Mouse (Mus musculus) liver, embryonic 15.5 days (tissue): ENCODE data around the gene Clec4g. TPM values are rescaled to one million over a fixed set of nuclear protein-coding genes. Genes with fewer than 3 reads are reported as not detected.
A peak's percentile ranks its signal among the peaks of the same experiment; 100 is the strongest.
"Not testable (repeated sequence)": the region's sequence is repeated elsewhere in the genome, so short reads cannot be mapped to it uniquely, and the experiment has no call there.

Experiments
- ATAC-seq: fragments of 200-750 bp; cut with Nextera tagmentation; 2 replicates; pipeline ENCODE4 v1.8.0; 2017; ENCODE audit warnings: moderate number of reproducible peaks, mild to moderate bottlenecking, moderate library complexity; ENCODE audit not compliant: insufficient read depth
- H3K27ac ChIP-seq: fragments of 300-500 bp; sonication (generic); replicated peaks from 2 replicates; pipeline ENCODE4 v1.5.1; 2015; ENCODE audit warnings: mild to moderate bottlenecking, inconsistent platforms
- H3K27me3 ChIP-seq: fragments of 300-500 bp; sonication (generic); 2 replicates; pipeline ENCODE4 v1.6.1; 2015; ENCODE audit warnings: mild to moderate bottlenecking, inconsistent platforms
- H3K36me3 ChIP-seq: fragments of 300-500 bp; sonication (generic); replicated peaks from 2 replicates; pipeline ENCODE4 v1.6.1; 2015; ENCODE audit warnings: moderate library complexity, mild to moderate bottlenecking, inconsistent platforms
- H3K4me1 ChIP-seq: fragments of 300-500 bp; sonication (generic); replicated peaks from 2 replicates; pipeline ENCODE4 v1.6.1; 2015; ENCODE audit warnings: inconsistent platforms
- H3K4me2 ChIP-seq: fragments of 300-500 bp; sonication (generic); 2 replicates; pipeline ENCODE4 v1.6.1; 2015; ENCODE audit warnings: moderate library complexity, mild to moderate bottlenecking, inconsistent platforms
- H3K4me3 ChIP-seq: fragments of 300-500 bp; sonication (generic); replicated peaks from 2 replicates; pipeline ENCODE4 v1.5.1; 2015; ENCODE audit warnings: mild to moderate bottlenecking, inconsistent platforms
- H3K9ac ChIP-seq: fragments of 300-500 bp; sonication (generic); 2 replicates; pipeline ENCODE4 v1.6.1; 2015; ENCODE audit warnings: moderate library complexity, mild to moderate bottlenecking, inconsistent platforms
- H3K9me3 ChIP-seq: fragments of 300-500 bp; sonication (generic); replicated peaks from 2 replicates; pipeline ENCODE4 v1.6.1; 2016; ENCODE audit warnings: inconsistent platforms
- WGBS: fragments of 180-500 bp; shearing (Covaris S2); methylation state at CpG from one replicate; pipeline ENCODE4 v1.1.7; 2015; ENCODE audit warnings: mixed read lengths; ENCODE audit not compliant: insufficient replicate concordance; 5-methylcytosine and 5-hydroxymethylcytosine counted together
- polyA plus RNA-seq: library from polyadenylated mRNA; unstranded; fragments of >200 nt; fragmentation: Nextera tagmentation; extraction: Ambion mirVana; gene quantifications from 2 replicates; pipeline ENCODE4 v1.2.1, GENCODE M21; 2015

The Clec4g gene
- 6.7 and 9.3 TPM in 2 replicates for polyA plus RNA-seq

- 44% methylated on average over 5 of the region's 5 CpGs for WGBS
- Histone ChIP-seq H3K9ac (no peak within 1 kb of the TSS), H3K27me3 (no peaks in the 10 kb centered on the region; the same call in 1 of the 2 replicates), H3K36me3 (no peaks in the 10 kb centered on the region), H3K4me3 (no peak within 1 kb of the TSS), H3K4me2 (no peak within 1 kb of the TSS), H3K9me3 (no peaks in the 10 kb centered on the region), H3K27ac (no peak within 1 kb of the TSS), H3K4me1 (no peaks in the 10 kb centered on the region)
- ATAC-seq = no peak
Observed at GRCm38 (mm10) chr8:3720551-3720950, at the start of gene Clec4g. Clec4g (minus strand) TSS chr8:3720651.

DNA sequence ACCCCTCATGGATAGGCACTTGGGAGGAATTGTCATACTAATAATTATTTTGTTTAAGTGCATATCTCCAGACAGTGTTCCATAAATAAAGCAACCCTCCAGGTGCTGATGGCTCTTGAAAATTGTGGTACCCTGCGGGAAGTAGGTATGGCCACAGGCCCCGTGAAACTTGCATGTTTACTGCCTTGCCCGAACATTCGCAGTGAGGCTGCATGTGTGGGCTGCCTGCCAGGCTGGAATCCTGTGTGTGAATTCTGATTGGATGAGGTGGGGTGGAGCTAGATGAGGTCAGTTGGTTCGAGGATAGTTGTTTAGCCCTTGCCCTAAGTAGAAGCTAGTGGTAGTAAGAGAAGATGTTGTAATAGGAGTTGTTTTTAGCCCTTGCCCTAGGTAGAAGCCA is 48.2 kb upstream of the Clec4g start:
- not testable (repeated sequence) for ATAC-seq, H3K27ac ChIP-seq, H3K36me3 ChIP-seq, H3K27me3 ChIP-seq, H3K4me1 ChIP-seq, H3K9me3 ChIP-seq, H3K9ac ChIP-seq, H3K4me2 ChIP-seq, H3K4me3 ChIP-seq
- 60% methylated on average over 5 of the region's 5 CpGs for WGBS

GRCm38 (mm10) chr8:3754261-3754850 is 33.9 kb upstream of the Clec4g start:
- Histone ChIP-seq H3K27me3 (no peaks in the 10 kb centered on the region), H3K27ac (no peak overlapping the region), H3K36me3 (no peaks in the 10 kb centered on the region), H3K4me1 (no peaks in the 10 kb centered on the region), H3K4me3 (no peak overlapping the region), H3K9me3 (0 out of 2 replicates have a peak, but pooled peaks cover 2% of the 10 kb centered on the region), H3K4me2 (no peak overlapping the region), H3K9ac (no peak overlapping the region)
- WGBS = 53% methylated on average over 18 of the region's 18 CpGs
- peak; percentile 100 for ATAC-seq

- Histone ChIP-seq H3K27me3 (no peaks in the 10 kb centered on the region), H3K4me3 (no peak within 1 kb of the TSS)
Observed at GRCm38 (mm10) chr8:3748761-3749160, 28.3 kb upstream of the Clec4g start, which contains the start of gene Cd209a. Cd209a (minus strand) TSS chr8:3748984.

GRCm38 (mm10) chr8:3736947-3737346 is 16.5 kb upstream of the Clec4g start:
- H3K27ac ChIP-seq = no peak overlapping the region
- H3K27me3 ChIP-seq = no peaks in the 10 kb centered on the region
- H3K4me1 ChIP-seq = peaks cover 2% of the 10 kb centered on the region; the same call in 1 of the 2 replicates
- 64% methylated on average over 2 of the region's 2 CpGs for whole genome bisulfite sequencing
- H3K4me3 ChIP-seq = no peak overlapping the region
- no peaks in the 10 kb centered on the region for H3K9me3 ChIP-seq
- H3K36me3 ChIP-seq = no peaks in the 10 kb centered on the region
- H3K9ac ChIP-seq = no peak overlapping the region
- ATAC-seq = no peak
- H3K4me2 ChIP-seq = no peak overlapping the region

More at GRCm38 (mm10) chr8:3748761-3749160, 28.3 kb upstream of the Clec4g start, which contains the start of gene Cd209a:
- H3K9me3 ChIP-seq = no peaks in the 10 kb centered on the region
- no peak for ATAC-seq
- H3K4me2 ChIP-seq = no peak within 1 kb of the TSS
- WGBS = 59% methylated on average over 4 of the region's 4 CpGs
- no peaks in the 10 kb centered on the region for H3K4me1 ChIP-seq
- H3K27ac ChIP-seq = no peak within 1 kb of the TSS
- no peaks in the 10 kb centered on the region for H3K36me3 ChIP-seq
- H3K9ac ChIP-seq = no peak within 1 kb of the TSS

- Histone ChIP-seq H3K4me2 (no peak overlapping the region), H3K9me3 (no peaks in the 10 kb centered on the region), H3K27ac (no peak overlapping the region), H3K4me1 (peaks cover 2% of the 10 kb centered on the region; the same call in 1 of the 2 replicates), H3K4me3 (no peak overlapping the region), H3K36me3 (no peaks in the 10 kb centered on the region), H3K27me3 (no peaks in the 10 kb centered on the region), H3K9ac (no peak overlapping the region)
- no peak for ATAC-seq
- WGBS = 79% methylated on average over 2 of the region's 2 CpGs
Observed at GRCm38 (mm10) chr8:3735599-3735998, 15.1 kb upstream of the Clec4g start.

GRCm38 (mm10) chr8:3734084-3734483 is 13.6 kb upstream of the Clec4g start:
- Histone ChIP-seq H3K36me3 (no peaks in the 10 kb centered on the region), H3K4me1 (peaks cover 2% of the 10 kb centered on the region; the same call in 1 of the 2 replicates), H3K9ac (no peak overlapping the region), H3K27ac (no peak overlapping the region), H3K4me3 (no peak overlapping the region), H3K4me2 (no peak overlapping the region), H3K9me3 (no peaks in the 10 kb centered on the region), H3K27me3 (no peaks in the 10 kb centered on the region)
- peak; percentile 68 for ATAC-seq
- WGBS = 27% methylated on average over 1 of the region's 1 CpGs

- no peaks in the 10 kb centered on the region for H3K4me1 ChIP-seq
- no peak for ATAC-seq
- no peaks in the 10 kb centered on the region for H3K9me3 ChIP-seq
- no peaks in the 10 kb centered on the region for H3K36me3 ChIP-seq
- H3K4me3 ChIP-seq = no peak overlapping the region
- H3K27ac ChIP-seq = no peak overlapping the region
- no peaks in the 10 kb centered on the region; the same call in 1 of the 2 replicates for H3K27me3 ChIP-seq
- WGBS = 50% methylated on average over 1 of the region's 1 CpGs
- no peak overlapping the region for H3K9ac ChIP-seq
- H3K4me2 ChIP-seq = no peak overlapping the region
Observed at GRCm38 (mm10) chr8:3721041-3721440, 590 bp upstream of the Clec4g start.

- H3K27ac ChIP-seq = no peak overlapping the region
- H3K4me3 ChIP-seq = no peak overlapping the region
- H3K9me3 ChIP-seq = no peaks in the 10 kb centered on the region
- H3K9ac ChIP-seq = no peak overlapping the region
- H3K4me2 ChIP-seq = no peak overlapping the region
- ATAC-seq = no peak
- no peaks in the 10 kb centered on the region for H3K36me3 ChIP-seq
- no peaks in the 10 kb centered on the region; the same call in 1 of the 2 replicates for H3K27me3 ChIP-seq
- H3K4me1 ChIP-seq = no peaks in the 10 kb centered on the region
- 11% methylated on average over 14 of the region's 14 CpGs for WGBS
Observed at GRCm38 (mm10) chr8:3718559-3718958, 1.9 kb downstream of the Clec4g start.

GRCm38 (mm10) chr8:3717321-3717954 is 3.0 kb downstream of the Clec4g start:
- 61% methylated on average over 12 of the region's 12 CpGs for WGBS
- Histone ChIP-seq H3K4me1 (no peaks in the 10 kb centered on the region), H3K27ac (no peak overlapping the region), H3K27me3 (no peaks in the 10 kb centered on the region; the same call in 1 of the 2 replicates), H3K36me3 (no peaks in the 10 kb centered on the region), H3K9me3 (no peaks in the 10 kb centered on the region), H3K9ac (no peak overlapping the region), H3K4me2 (no peak overlapping the region), H3K4me3 (no peak overlapping the region)
- ATAC-seq = 0 out of 2 replicates have a peak, but pooled peaks have one; percentile 18

DNA sequence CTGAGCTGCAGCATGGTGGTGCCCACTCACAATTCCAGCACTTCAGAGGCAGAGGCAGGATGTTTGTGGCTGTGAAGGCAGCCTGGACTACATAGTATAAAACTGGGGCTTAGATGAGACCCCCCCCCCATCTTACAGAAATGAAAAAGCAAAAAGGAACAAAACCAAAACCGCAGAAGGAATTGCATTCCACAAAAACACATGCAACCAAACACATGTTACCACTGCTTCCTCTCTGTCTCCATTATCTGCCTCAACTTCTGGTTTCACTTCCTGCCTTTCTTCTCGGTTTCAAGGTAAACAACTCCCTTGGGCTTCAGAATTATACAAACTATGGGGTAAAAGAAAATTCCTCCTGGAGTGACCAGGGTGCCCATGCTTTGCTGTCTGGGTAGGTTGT is 8.8 kb downstream of the Clec4g start:
- Histone ChIP-seq H3K36me3 (no peaks in the 10 kb centered on the region), H3K27ac (no peak overlapping the region), H3K4me3 (no peak overlapping the region), H3K27me3 (no peaks in the 10 kb centered on the region), H3K4me1 (0 out of 2 replicates have a peak, but pooled peaks cover 4% of the 10 kb centered on the region), H3K4me2 (no peak overlapping the region), H3K9ac (no peak overlapping the region), H3K9me3 (no peaks in the 10 kb centered on the region)
- WGBS = 3% methylated on average over 2 of the region's 2 CpGs
- no peak for ATAC-seq
